Mouse (Mus musculus): ENCODE results near the gene Ptpn14.
"Not testable (repeated sequence)": the region's sequence is repeated elsewhere in the genome, so short reads cannot be mapped to it uniquely, and the experiment has no call there.

The Ptpn14 gene

DNA sequence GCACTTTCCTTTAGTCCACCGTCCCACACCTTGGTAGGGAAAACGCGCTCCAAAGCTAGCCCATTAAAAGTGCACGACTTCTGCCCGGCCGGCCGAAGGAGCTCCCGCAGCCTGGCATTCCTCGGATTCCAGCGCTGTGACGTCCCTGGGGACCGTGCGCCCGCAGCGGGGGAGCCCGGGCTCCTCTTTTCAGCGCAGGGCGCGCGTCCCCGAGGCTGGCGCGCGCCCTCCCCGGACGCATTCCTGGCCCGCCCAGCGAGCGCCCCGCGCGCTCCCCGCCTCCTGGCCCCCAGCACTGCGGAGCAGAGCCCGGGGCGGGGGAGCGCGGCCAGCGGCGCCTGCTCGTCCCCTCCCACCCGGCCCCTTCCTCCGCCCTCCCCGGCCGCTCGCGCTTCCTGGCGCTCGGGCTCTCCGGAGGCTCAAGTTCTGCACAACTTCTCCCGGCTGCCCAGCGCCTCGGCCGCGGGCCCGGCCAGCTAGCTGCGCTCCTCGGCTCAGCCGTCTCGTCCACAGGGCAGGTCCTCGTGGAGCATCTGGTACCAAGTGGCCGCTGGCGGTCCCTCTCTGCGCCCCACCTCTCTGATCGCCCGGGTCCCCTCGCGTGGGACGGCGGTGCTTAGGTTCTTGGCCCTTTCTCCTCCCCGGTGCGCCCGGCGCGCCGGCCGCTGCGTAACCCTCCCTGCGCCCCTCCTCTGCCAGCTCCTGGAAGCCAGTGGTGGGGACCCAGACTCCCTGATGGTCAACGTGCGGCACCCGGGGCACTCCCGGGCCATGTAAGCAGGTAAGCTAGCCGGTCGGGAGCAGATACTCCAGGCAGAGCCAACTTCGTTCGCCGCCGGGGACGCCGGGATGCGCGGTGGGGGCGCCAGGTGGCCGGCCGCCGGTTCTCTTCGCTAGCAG lies at the start of gene Ptpn14:
Gene Ptpn14, plus strand, starts transcription at position 385 of the 900 bp plus-strand sequence.
- in situ Hi-C loops (cut with MseI, MboI) = no loop called here

GRCm38 (mm10) chr1:189679555-189679954 lies 48.5 kb upstream of the Ptpn14 start:
- in situ Hi-C loops (cut with MseI, MboI) = no loop called here

DNA sequence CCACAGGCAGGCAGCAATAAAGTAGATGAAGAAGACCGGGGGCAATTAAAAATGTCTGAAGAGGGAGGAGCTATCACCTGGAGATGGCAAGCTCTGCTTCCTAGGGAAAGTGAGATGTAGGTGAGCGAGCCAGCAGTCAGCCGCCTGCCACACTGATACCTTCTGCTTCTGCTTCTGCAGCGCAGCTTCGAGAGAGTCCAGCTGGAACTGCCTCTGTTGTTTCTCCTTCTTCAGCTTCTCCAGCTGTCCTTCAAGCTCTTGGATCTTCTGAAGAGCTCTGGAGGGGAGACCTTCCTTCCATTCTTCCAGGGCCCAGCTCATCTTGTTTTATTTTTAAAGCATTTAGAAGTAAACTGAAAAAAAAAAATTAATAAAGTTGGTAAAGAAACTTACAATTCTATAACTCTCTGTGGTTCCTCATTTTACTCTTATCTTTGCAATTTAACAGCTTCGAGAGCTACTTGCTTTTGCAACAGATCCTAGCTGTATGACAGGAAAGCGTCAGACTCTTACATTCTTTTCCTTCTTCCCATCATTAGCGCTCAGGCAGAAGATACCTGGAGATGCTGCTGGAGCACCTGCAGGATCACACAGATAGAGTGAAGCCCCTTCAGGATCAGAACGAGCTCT lies 43.2 kb upstream of the Ptpn14 start:
- in situ Hi-C loops (cut with MseI, MboI) = no loop called here

DNA sequence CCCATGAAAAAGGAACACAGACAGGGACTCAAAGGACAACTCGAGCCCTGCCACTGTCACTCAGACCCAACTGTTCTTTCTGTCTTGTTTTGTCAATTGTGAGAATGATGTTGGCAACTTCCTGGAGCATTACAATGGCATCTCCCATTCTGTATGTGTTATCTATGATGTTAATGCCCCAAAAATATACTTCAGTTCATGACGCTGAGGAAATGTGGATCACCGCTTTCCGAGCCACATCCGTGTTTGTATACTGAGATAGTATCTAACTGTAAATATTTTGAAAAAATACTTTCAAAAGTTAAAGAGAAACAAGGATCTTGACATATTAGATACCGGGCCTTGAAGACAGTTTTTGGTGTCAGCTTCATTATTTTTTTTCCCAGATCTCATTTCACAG lies 42.0 kb upstream of the Ptpn14 start:
- in situ Hi-C loops (cut with MseI, MboI) = no loop called here

GRCm38 (mm10) chr1:189687654-189688387 lies 40.2 kb upstream of the Ptpn14 start, which contains the start of gene Cenpf:
Gene Cenpf (minus strand): TSS chr1:189688086.
- in situ Hi-C loops (cut with MseI, MboI) = no loop called here

- in situ Hi-C loops (cut with MseI, MboI) = no loop called here
Observed at GRCm38 (mm10) chr1:189688388-189688750, 39.7 kb upstream of the Ptpn14 start.

DNA sequence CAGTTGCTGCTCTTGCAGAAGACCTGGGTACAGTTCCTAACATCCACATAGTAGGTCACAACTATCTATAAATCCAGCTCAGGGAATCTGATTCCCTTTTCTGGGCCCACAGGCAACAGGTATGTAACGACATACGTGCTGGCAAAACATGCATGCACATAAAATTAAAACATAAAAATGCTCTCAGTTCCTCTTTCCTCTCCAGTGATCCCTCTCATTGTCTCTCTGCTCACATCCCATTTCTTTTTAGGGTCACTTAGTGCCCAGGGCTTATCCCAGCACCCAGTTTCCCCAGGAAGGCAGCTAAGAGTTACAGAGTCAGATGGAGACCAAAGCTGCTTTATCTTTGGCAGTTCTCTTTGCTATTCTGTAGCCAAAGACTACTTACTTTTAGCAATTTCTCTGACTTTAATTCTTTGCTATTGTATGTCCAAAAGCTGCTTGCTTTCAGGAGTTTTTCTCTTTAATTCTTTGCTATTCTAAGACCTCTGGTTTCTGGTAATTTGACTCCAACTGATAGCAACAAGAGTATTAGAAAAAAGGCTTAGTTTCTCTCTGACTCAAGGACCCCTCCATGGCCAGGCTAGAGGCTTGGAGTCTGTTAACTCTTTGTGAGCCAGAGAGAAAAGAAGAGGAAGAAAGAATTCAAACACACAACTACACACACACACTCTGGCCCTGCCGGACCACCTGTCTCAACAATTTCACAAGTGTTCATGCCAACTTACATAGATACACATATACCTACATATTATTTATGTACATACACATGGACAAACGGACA lies 38.8 kb upstream of the Ptpn14 start:
- in situ Hi-C loops (cut with MseI, MboI) = no loop called here

DNA sequence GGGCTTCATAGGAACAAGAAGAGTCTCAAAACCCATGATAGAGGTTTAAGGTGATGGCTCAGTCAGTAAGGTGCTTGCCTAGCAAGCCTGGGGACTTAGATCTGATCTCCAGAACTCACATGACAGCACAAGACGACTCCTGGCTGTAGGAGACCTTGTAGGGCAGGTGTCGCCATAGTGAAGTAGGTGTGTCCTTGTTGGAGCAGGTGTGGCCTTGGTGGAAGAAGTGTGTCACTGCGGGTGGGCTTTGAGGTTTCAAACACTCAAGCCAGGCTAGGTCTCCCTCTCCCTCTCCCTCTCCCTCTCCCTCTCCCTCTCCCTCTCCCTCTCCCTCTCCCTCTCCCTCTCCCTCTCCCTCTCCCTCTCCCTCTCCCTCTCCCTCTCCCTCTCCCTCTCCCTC lies 35.6 kb upstream of the Ptpn14 start:
- in situ Hi-C loops (cut with MseI, MboI) = not testable (repeated sequence)

- in situ Hi-C loops (cut with MseI, MboI) = no loop called here
Observed at GRCm38 (mm10) chr1:189694391-189694790, 33.7 kb upstream of the Ptpn14 start.

- in situ Hi-C loops (cut with MseI, MboI) = no loop called here
Observed at GRCm38 (mm10) chr1:189695321-189695720, 32.7 kb upstream of the Ptpn14 start.

DNA sequence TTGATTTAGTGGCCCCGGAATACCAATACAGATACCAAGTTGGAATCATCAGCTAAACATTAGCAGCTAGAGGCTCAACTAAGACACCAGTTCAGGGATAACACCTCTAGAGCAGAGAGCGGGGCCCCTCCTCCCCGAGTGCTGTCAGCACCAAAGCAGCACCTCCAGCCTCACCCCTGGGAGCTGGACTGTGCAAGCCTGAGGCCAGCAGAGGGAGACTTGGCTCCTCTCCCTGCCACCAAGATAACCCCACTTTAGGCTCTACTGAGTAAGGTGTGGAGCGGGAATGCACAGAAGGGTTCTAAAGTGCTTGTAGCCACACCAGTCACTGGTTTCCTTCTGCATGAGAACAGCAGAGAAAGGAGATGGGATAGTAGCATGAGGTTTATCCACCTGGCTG lies 29.7 kb upstream of the Ptpn14 start:
- in situ Hi-C loops (cut with MseI, MboI) = no loop called here

GRCm38 (mm10) chr1:189700186-189700585 lies 27.9 kb upstream of the Ptpn14 start:
- in situ Hi-C loops (cut with MseI, MboI) = loop anchor here (10.0 to 25.0 kb wide), 2 partner anchors 175 to 462 kb away; partner anchors contain the start of gene Prox1 (in 1 of the 2)

DNA sequence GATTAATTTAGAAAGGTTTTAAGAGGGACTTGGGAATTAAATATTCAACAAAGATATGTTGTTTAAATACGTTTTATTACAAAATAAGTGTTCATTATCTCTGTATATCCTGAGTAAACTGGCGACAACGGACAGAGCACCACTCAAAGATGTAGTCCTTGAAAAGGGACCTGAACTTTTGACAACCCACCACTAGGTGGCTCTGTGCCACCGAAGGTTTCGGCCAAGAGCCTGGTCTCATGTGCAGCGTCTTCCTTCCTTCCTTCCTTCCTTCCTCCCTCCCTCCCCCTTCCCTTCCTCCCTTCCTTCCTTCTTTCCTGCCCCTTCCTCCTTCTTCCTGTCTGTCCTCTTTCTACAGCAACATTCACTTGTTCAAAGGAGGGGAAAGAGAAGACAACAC lies 27.1 kb upstream of the Ptpn14 start:
- in situ Hi-C loops (cut with MseI, MboI) = loop anchor here (10.0 to 25.0 kb wide), 2 partner anchors 174 to 461 kb away; partner anchors contain the start of gene Prox1 (in 1 of the 2)

DNA sequence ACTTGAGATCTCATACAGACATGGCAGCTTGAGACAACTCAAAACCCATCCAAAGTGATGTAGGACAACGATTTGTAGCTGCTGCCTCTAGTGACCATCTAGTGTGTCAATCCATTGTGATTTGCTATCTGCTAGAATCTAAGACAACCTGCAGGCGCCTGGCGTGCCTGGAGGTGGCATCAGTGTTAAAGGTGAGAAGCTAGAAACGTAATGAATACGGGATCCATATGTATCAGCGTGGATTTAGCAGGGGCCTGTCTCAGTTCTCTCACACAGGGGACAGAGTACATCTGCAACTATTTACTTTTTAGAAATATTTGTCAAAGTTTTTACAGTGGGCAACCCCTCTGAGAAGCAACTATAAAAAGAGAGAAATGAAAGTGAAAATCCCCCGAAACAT lies 24.9 kb upstream of the Ptpn14 start:
- in situ Hi-C loops (cut with MseI, MboI) = loop anchor here (10.0 to 25.0 kb wide), 2 partner anchors 172 to 459 kb away; partner anchors contain the start of gene Prox1 (in 1 of the 2)

DNA sequence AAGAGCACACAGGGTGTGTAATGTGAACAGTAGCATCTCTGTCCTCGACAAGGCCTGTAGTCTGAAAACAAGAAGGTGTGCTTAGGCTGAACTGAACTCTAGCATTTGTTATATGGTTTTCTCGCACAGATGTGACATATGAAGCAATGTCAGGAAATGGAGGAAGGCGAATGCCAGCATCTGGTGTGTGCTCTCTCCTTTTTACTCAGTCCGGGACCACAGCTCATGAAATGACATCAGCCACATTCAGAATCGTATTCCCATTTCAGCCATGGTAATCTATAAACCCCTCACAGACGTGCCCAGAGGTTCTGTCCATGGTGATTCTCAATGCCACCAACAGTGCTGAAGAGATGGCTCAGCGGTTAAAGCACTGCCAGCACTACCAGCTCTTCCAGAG lies 24.5 kb upstream of the Ptpn14 start:
- in situ Hi-C loops (cut with MseI, MboI) = loop anchor here (10.0 to 25.0 kb wide), 2 partner anchors 171 to 459 kb away; partner anchors contain the start of gene Prox1 (in 1 of the 2)

- in situ Hi-C loops (cut with MseI, MboI) = loop anchor here (10.0 to 25.0 kb wide), 2 partner anchors 169 to 456 kb away; partner anchors contain the start of gene Prox1 (in 1 of the 2)
Observed at GRCm38 (mm10) chr1:189706040-189706645, 21.9 kb upstream of the Ptpn14 start.

DNA sequence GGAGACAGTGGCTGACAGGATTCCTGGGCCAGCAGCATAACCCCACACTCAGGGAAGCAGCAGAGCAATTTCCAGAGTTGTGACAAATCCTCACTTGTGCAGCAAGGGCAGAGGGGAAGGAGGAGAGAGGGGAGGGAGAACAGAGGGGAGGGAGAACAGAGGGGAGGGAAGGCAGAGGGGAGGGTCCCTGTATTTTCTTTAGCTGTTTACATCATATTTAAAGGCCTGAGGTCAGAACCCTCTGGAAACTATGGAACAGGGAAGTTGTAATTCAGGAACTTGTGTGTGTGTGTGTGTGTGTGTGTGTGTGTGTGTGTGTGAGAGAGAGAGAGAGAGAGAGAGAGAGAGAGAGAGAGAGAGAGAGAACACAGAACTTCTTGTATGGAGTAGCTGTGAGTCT lies 21.1 kb upstream of the Ptpn14 start:
- in situ Hi-C loops (cut with MseI, MboI) = loop anchor here (10.0 to 25.0 kb wide), 2 partner anchors 168 to 455 kb away; partner anchors contain the start of gene Prox1 (in 1 of the 2)

GRCm38 (mm10) chr1:189707419-189707818 lies 20.6 kb upstream of the Ptpn14 start:
- in situ Hi-C loops (cut with MseI, MboI) = loop anchor here (10.0 to 25.0 kb wide), 2 partner anchors 167 to 455 kb away; partner anchors contain the start of gene Prox1 (in 1 of the 2)

GRCm38 (mm10) chr1:189709001-189709400 lies 19.1 kb upstream of the Ptpn14 start:
- in situ Hi-C loops (cut with MseI, MboI) = loop anchor here (10.0 to 25.0 kb wide), 2 partner anchors 166 to 453 kb away; partner anchors contain the start of gene Prox1 (in 1 of the 2)

All from mouse trophoblast stem cell (cell line).